Mouse (Mus musculus) bone marrow macrophage, adult 2 months (primary cell): ENCODE data around the gene Actr1a.

Experiments
- CTCF ChIP-seq: IDR thresholded peaks from 2 replicates; pipeline ENCODE4 v1.5.1; 2012; ENCODE audit warnings: low read depth, mild to moderate bottlenecking, low read length, moderate library complexity
- POLR2A ChIP-seq: IDR thresholded peaks from 2 replicates; pipeline ENCODE4 v1.6.1; 2012; ENCODE audit warnings: mild to moderate bottlenecking, low read depth, low read length, borderline replicate concordance

GRCm38 (mm10) chr19:46397436-46398001 is 2.0 kb upstream of the Actr1a start:
- no peak for TF ChIP-seq CTCF
- TF ChIP-seq POLR2A: no peak
